Mouse (Mus musculus): ENCODE measurements around the gene Cep162.

DNA sequence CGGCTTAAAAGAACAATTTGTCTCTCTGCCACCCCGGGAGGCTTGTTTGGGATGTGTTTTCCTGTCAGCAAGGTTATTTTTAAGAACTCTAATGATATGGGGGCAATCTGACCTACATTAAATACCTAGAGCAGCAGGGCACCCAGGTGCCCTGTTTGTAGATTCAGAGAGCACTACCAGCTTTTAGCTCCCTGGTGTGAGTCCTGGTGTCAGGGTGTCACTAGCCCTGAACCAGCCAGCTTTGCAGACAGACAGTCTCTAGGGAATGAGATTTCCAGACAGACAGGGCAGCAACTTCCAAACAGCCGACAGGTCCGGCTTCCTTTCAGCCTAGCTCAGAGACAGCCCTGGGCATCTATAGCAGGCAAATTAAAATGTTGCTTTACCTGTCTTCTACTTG is 92.8 kb downstream of the Cep162 start:
- TF ChIP-seq POLR2A (IDR thresholded peaks at IDR 0.05; ENCODE audit: low read depth, low read length) (no peak), CTCF (IDR thresholded peaks at IDR 0.05; ENCODE audit: extremely low read depth, insufficient read depth, insufficient read length, insufficient replicate concordance) (no peak)
